Mouse (Mus musculus) midbrain, embryonic 12.5 days (tissue): ENCODE results near the gene Espn. TPM values are rescaled to one million over a fixed set of nuclear protein-coding genes. Genes with fewer than 3 reads are reported as not detected.

Experiments
- ATAC-seq: fragments of 200-750 bp; cut with Nextera tagmentation; 2 replicates; pipeline ENCODE4 v1.8.0; 2017; ENCODE audit warnings: low read depth, moderate TSS enrichment, moderate library complexity; ENCODE audit not compliant: low FRiP score
- H3K27ac ChIP-seq: fragments of 300-500 bp; sonication (generic); replicated peaks from 2 replicates; pipeline ENCODE4 v1.5.1; 2016; ENCODE audit warnings: mild to moderate bottlenecking
- H3K27me3 ChIP-seq: fragments of 300-500 bp; sonication (generic); 2 replicates; pipeline ENCODE4 v1.6.1; 2016; ENCODE audit warnings: mild to moderate bottlenecking
- H3K36me3 ChIP-seq: fragments of 300-500 bp; sonication (generic); 2 replicates; pipeline ENCODE4 v1.6.1; 2016
- H3K4me1 ChIP-seq: fragments of 300-500 bp; sonication (generic); 2 replicates; pipeline ENCODE4 v1.6.1; 2016
- H3K4me2 ChIP-seq: fragments of 300-500 bp; sonication (generic); replicated peaks from 2 replicates; pipeline ENCODE4 v1.6.1; 2016; ENCODE audit warnings: mild to moderate bottlenecking, moderate library complexity
- H3K4me3 ChIP-seq: fragments of 300-500 bp; sonication (generic); 2 replicates; pipeline ENCODE4 v1.5.1; 2016; ENCODE audit warnings: mild to moderate bottlenecking
- H3K9ac ChIP-seq: fragments of 300-500 bp; sonication (generic); replicated peaks from 2 replicates; pipeline ENCODE4 v1.6.1; 2016; ENCODE audit warnings: mild to moderate bottlenecking, moderate library complexity
- H3K9me3 ChIP-seq: fragments of 300-500 bp; sonication (generic); 2 replicates; pipeline ENCODE4 v1.6.1; 2016; ENCODE audit warnings: mild to moderate bottlenecking
- WGBS: fragments of 180-500 bp; shearing (Covaris S2); methylation state at CpG from one replicate; pipeline ENCODE4 v1.1.7; 2016; 5-methylcytosine and 5-hydroxymethylcytosine counted together
- polyA plus RNA-seq: library from polyadenylated mRNA; unstranded; fragments of >200 nt; fragmentation: Nextera tagmentation; extraction: Ambion mirVana; gene quantifications from 2 replicates; pipeline ENCODE4 v1.2.1, GENCODE M21; 2016

Espn gene
- polyA plus RNA-seq, 1 experiment from 2014 or later = 0.26 TPM

DNA sequence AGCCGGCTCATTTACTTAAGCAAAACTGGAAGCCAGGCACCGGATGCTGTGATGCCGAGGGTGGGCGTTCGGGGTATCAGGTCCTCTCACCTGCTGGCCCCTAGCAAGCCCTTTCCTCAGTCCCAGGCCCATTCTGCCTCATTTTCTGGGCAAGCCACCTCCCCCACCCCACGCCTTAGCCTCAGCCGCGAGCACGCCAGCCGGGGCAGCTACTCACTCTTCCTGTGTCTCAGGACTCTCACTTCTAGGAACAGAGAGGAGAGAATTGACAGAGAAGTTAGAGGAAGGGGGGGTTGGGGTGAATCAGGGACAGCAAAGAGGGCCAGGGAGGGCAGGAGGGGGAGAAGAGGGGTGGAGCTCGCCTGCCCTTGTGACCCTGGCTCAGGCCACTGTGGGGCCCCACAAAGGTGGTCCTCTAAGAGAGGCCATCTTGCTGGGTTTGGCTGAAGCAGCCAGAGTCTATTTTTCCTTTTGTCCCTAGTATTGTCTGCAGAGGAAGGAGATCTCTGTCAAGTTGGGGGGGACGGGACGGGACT lies 22.7 kb downstream of the Espn start:
- H3K4me1 ChIP-seq = peaks cover 45% of the 10 kb centered on the region
- ATAC-seq = no peak
- no peak overlapping the region for H3K4me3 ChIP-seq
- no peaks in the 10 kb centered on the region for H3K36me3 ChIP-seq
- no peak overlapping the region for H3K27ac ChIP-seq
- 22% methylated on average over 13 of the region's 13 CpGs for WGBS
- H3K9ac ChIP-seq = no peak overlapping the region
- peaks cover 100% of the 10 kb centered on the region for H3K27me3 ChIP-seq
- no peak overlapping the region for H3K4me2 ChIP-seq
- H3K9me3 ChIP-seq = no peaks in the 10 kb centered on the region

GRCm38 (mm10) chr4:152128784-152129183 lies 23.4 kb downstream of the Espn start:
- Histone ChIP-seq H3K36me3 (no peaks in the 10 kb centered on the region), H3K4me2 (no peak overlapping the region), H3K27me3 (peaks cover 100% of the 10 kb centered on the region), H3K4me3 (no peak overlapping the region), H3K4me1 (peaks cover 45% of the 10 kb centered on the region), H3K27ac (no peak overlapping the region), H3K9ac (no peak overlapping the region), H3K9me3 (no peaks in the 10 kb centered on the region)
- no peak for ATAC-seq
- 50% methylated on average over 5 of the region's 5 CpGs for WGBS

- 76% methylated on average over 11 of the region's 11 CpGs for WGBS
- peaks cover 45% of the 10 kb centered on the region for H3K4me1 ChIP-seq
- no peak for ATAC-seq
These were observed 24.3 kb downstream of the Espn start for GRCm38 (mm10) chr4:152127884-152128283.

DNA sequence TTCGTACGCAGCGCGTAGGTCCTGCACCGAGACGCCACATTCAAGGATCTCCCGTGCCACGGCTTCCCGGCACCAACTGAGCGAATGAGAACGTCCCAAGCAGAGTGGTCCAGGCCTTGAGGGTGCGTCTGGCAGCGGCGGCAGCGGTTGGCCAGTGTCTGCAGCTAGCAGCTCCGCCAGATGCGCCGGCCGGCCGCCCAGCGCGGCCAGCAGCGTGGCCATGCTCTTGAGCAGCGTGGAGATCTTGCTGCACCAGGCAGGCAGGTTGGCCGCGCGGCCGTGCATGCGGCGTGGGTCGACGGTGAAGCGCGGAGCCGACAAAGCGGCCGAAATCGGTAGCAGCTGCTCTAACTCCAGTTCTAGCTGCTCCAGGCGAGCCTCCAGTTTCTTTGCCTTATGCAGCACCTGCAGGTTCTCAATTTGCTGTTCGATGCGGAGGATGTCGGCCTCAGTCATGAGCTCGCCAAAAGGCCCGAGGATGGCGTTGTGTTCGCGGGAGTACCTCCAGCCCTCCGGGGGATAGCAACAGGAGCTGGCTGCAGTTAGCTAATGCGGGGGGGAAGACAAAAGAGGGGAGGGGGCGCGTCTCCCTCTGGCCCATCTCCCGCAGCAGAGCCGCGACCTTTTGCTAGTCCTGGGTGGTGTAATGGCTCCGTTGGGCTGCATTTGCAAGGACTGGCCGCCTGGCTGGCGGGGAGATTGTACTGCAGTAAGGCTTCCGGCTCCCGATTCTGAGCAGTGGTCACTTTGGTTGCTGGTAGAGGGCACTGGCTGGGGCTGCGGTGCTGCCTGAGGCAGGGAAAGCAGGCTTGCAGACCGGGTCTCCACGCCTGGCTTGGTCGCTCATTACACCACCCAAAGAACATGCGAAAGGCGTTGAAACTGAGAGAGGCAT lies 25.9 kb downstream of the Espn start:
- WGBS = 4% methylated on average over 63 of the region's 65 CpGs
- no peak overlapping the region for H3K27ac ChIP-seq

More at GRCm38 (mm10) chr4:152127884-152128283, 24.3 kb downstream of the Espn start:
- H3K36me3 ChIP-seq = no peaks in the 10 kb centered on the region
- H3K4me2 ChIP-seq = no peak overlapping the region
- H3K27ac ChIP-seq = no peak overlapping the region
- H3K4me3 ChIP-seq = no peak overlapping the region
- H3K9ac ChIP-seq = no peak overlapping the region
- H3K9me3 ChIP-seq = no peaks in the 10 kb centered on the region
- peaks cover 100% of the 10 kb centered on the region for H3K27me3 ChIP-seq

GRCm38 (mm10) chr4:152125161-152126025 lies 26.8 kb downstream of the Espn start:
- Histone ChIP-seq H3K27ac (no peak overlapping the region), H3K4me1 (peaks cover 32% of the 10 kb centered on the region), H3K4me3 (peak overlapping the region; percentile 21), H3K36me3 (no peaks in the 10 kb centered on the region), H3K27me3 (peaks cover 100% of the 10 kb centered on the region), H3K4me2 (peak overlapping the region; percentile 37), H3K9ac (no peak overlapping the region), H3K9me3 (no peaks in the 10 kb centered on the region)
- no peak for ATAC-seq
- WGBS = 4% methylated on average over 56 of the region's 56 CpGs

More for the DNA sequence above, 25.9 kb downstream of the Espn start:
- Histone ChIP-seq H3K9me3 (no peaks in the 10 kb centered on the region), H3K4me2 (peak overlapping the region; percentile 37), H3K9ac (no peak overlapping the region; the same call in 1 of the 2 replicates), H3K36me3 (no peaks in the 10 kb centered on the region), H3K27me3 (peaks cover 100% of the 10 kb centered on the region), H3K4me3 (peak overlapping the region; percentile 21), H3K4me1 (peaks cover 32% of the 10 kb centered on the region)
- ATAC-seq = no peak

DNA sequence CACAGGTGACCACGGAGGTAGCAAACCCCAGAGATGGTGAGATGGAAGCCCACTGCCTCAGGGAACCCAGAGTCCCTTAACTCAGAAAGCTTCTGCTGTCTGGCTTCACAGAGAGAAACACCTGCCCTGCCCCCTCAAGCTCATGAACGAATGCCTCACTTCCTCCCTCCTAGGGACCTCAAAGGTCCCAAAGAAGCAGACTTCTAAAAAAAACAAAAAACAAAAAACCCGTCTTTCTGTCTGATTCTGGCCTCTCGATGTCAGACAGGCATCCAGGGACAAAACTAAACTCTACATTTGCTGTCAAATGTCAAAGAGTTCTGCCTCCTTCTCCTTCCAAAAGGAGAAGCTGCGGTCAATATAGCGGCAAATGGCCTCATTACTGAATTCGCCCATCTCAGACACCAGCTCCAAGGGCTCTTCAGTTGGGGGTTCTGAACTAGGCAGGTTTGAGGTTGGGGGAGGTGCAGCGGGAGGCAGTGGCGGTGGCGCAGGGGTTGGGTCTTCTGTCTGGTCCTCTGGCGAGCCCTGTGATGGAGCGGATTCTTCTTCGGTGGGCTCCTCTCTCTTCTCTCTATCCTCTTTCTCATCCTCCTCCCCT lies 27.7 kb downstream of the Espn start:
- peaks cover 100% of the 10 kb centered on the region for H3K27me3 ChIP-seq
- ATAC-seq = no peak
- no peaks in the 10 kb centered on the region for H3K36me3 ChIP-seq
- no peak overlapping the region for H3K9ac ChIP-seq
- H3K4me3 ChIP-seq = no peak overlapping the region
- no peak overlapping the region for H3K4me2 ChIP-seq
- H3K4me1 ChIP-seq = peaks cover 36% of the 10 kb centered on the region
- WGBS = 9% methylated on average over 13 of the region's 13 CpGs
- no peak overlapping the region for H3K27ac ChIP-seq
- H3K9me3 ChIP-seq = no peaks in the 10 kb centered on the region

GRCm38 (mm10) chr4:152121183-152121505 lies 31.0 kb downstream of the Espn start:
- Histone ChIP-seq H3K27me3 (peaks cover 100% of the 10 kb centered on the region), H3K9me3 (no peaks in the 10 kb centered on the region), H3K4me2 (peak overlapping the region; percentile 30), H3K27ac (no peak overlapping the region), H3K9ac (0 out of 2 replicates have a peak overlapping the region, but pooled peaks have one; percentile 4), H3K36me3 (no peaks in the 10 kb centered on the region), H3K4me1 (peaks cover 33% of the 10 kb centered on the region), H3K4me3 (peak overlapping the region; percentile 18)
- 2% methylated on average over 12 of the region's 12 CpGs for WGBS
- ATAC-seq = no peak

GRCm38 (mm10) chr4:152120311-152121182 lies 31.6 kb downstream of the Espn start:
- Histone ChIP-seq H3K36me3 (no peaks in the 10 kb centered on the region), H3K27me3 (peaks cover 100% of the 10 kb centered on the region), H3K9ac (0 out of 2 replicates have a peak overlapping the region, but pooled peaks have one; percentile 26), H3K4me3 (peak overlapping the region; percentile 18), H3K4me2 (peak overlapping the region; percentile 30), H3K27ac (no peak overlapping the region), H3K9me3 (no peaks in the 10 kb centered on the region), H3K4me1 (peaks cover 33% of the 10 kb centered on the region)
- ATAC-seq = no peak
- WGBS = 2% methylated on average over 31 of the region's 31 CpGs

GRCm38 (mm10) chr4:152119396-152120292 lies 32.5 kb downstream of the Espn start:
- Histone ChIP-seq H3K9me3 (no peaks in the 10 kb centered on the region), H3K27me3 (peaks cover 100% of the 10 kb centered on the region), H3K4me3 (0 out of 2 replicates have a peak overlapping the region, but pooled peaks have one; percentile 6), H3K27ac (no peak overlapping the region), H3K36me3 (no peaks in the 10 kb centered on the region), H3K9ac (no peak overlapping the region), H3K4me2 (peak overlapping the region; percentile 30; the same call in 1 of the 2 replicates), H3K4me1 (peaks cover 32% of the 10 kb centered on the region)
- 3% methylated on average over 39 of the region's 39 CpGs for WGBS
- no peak for ATAC-seq

DNA sequence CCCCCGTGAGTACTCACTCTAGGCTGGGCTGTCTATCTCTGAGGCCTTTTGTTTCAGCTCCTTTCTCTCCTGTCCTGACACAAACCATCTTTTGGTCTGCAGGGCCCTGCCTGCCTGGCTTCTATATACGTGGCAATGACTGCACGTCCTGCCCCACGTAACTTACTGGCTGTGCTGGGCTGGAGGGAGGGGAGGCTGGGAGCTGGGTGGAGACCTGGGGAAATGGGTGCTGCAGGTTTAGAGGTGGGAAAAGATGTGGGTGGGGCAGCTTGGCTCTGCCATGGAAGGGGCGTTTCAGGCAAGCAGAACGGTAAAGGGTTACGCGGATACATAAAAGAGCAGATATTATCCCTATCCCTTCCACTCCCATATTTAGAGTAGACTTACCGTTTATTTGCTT lies 34.6 kb downstream of the Espn start:
- 63% methylated on average over 9 of the region's 9 CpGs for WGBS
- Histone ChIP-seq H3K9me3 (no peaks in the 10 kb centered on the region), H3K27me3 (peaks cover 98% of the 10 kb centered on the region), H3K4me3 (no peak overlapping the region), H3K4me1 (peaks cover 32% of the 10 kb centered on the region), H3K4me2 (no peak overlapping the region), H3K27ac (no peak overlapping the region), H3K9ac (no peak overlapping the region), H3K36me3 (peaks cover 8% of the 10 kb centered on the region; the same call in 1 of the 2 replicates)
- ATAC-seq = no peak
